Mouse (Mus musculus) cerebellum, adult 2 months (tissue): ENCODE measurements at regions not wholly inside any gene's neighbourhood (a gene's known extent, or its start where the extent isn't known, plus 50 kb on each side); places are given as distances from the start of the nearest gene placed in this dataset.

Experiments
- CTCF ChIP-seq: fragments of 200-500 bp; IDR thresholded peaks from 2 replicates; pipeline ENCODE4 v1.5.1; 2011; ENCODE audit warnings: low read depth, mild to moderate bottlenecking, control low read depth, low read length, moderate library complexity, borderline replicate concordance; ENCODE audit not compliant: insufficient read depth
- POLR2A ChIP-seq: fragments of 200-500 bp; IDR thresholded peaks from 2 replicates; pipeline ENCODE4 v1.6.1; 2011; ENCODE audit warnings: low read length, control low read depth, borderline replicate concordance; ENCODE audit not compliant: insufficient read depth

DNA sequence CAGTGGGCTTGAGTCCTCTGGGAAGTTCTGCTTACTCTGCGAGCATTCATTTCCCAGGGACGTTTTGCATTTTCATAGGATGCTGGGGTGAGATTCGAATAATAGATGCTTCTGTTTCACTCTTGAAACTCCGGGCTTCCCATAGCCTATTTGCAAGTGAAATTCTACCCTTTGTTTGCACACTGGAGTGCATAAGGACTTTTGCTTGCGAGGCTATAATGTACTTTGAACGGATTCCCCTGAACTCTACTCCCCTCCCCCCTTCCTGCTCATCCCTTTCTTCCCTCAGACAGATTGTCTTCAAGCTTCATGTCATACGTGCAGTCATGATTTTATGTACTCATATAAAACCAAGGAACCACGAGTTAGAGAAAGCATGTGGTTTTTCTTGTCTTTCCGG is 53.4 kb upstream of the Cnksr3 start:
- no peak for TF ChIP-seq CTCF
- TF ChIP-seq POLR2A: no peak
